Mouse (Mus musculus): ENCODE results near the gene Runx2. TPM values are rescaled to one million over a fixed set of nuclear protein-coding genes. Genes with fewer than 3 reads are reported as not detected.

Runx2 gene
- polyA plus RNA-seq (2012; rRNA removed): 5.2 and 9.8 TPM in 2 replicates

DNA sequence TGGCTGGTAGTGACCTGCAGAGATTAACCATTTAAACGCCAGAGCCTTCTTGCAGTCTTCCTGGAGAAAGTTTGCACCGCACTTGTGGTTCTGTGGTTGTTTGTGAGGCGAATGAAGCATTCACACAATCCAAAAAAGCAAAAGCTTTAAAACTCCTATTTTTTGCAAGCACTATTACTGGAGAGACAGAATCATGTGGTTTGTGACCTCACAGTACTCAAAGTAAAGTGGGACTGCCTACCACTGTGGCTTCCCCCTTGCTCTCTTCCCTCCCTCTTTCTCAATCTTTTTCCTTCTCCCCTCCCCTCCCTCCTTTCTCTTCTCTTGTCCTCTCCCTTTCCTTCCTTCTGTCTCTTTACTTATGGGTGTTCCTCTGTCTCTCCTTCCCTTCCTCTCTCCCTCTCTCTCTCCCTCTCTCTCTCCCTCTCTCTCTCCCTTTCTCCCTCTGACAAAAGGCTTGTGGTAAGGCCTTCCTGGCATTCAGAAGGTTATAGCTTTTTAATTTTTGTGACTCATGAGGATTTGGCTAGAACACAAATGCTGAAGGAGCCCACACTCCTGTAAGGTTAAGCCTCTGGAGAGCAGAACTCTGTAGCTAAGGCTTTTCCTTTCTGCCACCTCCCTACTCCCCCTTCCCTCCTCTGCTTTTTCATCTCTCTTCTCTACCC lies at the start of gene Runx2:
Gene Runx2 (minus strand): TSS at position 290 of the 668 bp plus-strand sequence.
- Histone ChIP-seq H3K4me1 (ENCODE audit: control insufficient read depth, insufficient read depth, insufficient read length, low read length) (no peaks in the 10 kb centered on the region), H3K36me3 (ENCODE audit: control insufficient read depth, insufficient read depth, low read length) (no peaks in the 10 kb centered on the region), H3K27ac (ENCODE audit: insufficient read depth, low read depth, low read length) (no peak within 1 kb of the TSS), H3K4me3 (ENCODE audit: low read depth, low read length) (no peak within 1 kb of the TSS), H3K27me3 (ENCODE audit: control insufficient read depth, insufficient read depth, low read length) (no peaks in the 10 kb centered on the region)
- no peak for TF ChIP-seq POLR2A (IDR thresholded peaks at IDR 0.05; ENCODE audit: low read depth, low read length)
- 75% methylated on average over 3 of the region's 3 CpGs for WGBS

DNA sequence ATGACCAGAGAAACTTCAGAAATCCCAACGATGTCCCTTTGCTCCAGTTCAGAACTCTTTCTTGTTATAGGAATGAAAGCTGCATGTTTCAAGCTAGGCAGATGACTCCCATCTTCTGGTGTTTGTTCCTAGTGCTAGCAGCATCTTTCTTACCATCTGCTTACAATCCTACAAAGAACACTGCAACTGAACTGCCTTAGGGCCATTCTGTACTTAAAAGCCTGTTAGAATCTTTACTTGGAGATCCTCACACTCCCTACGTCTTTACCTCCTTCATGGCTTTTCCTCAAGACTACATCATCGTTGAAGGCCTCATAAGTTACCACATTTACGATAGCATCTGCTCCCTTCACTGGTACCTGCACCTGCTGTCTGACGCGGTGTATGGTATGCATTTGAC lies 48.6 kb upstream of the Runx2 start:
- H3K4me3 ChIP-seq (ENCODE audit: low read depth, low read length): no peak overlapping the region
- no peak overlapping the region for H3K27ac ChIP-seq (ENCODE audit: insufficient read depth, low read depth, low read length)
- WGBS: 93% methylated on average over 6 of the region's 6 CpGs
- no peaks in the 10 kb centered on the region for H3K4me1 ChIP-seq (ENCODE audit: control insufficient read depth, insufficient read depth, insufficient read length, low read length)
- no peaks in the 10 kb centered on the region for H3K36me3 ChIP-seq (ENCODE audit: control insufficient read depth, insufficient read depth, low read length)
- no peaks in the 10 kb centered on the region for H3K27me3 ChIP-seq (ENCODE audit: control insufficient read depth, insufficient read depth, low read length)
- TF ChIP-seq CTCF (IDR thresholded peaks at IDR 0.05; ENCODE audit: extremely low read depth, insufficient read length, insufficient replicate concordance, low read depth, low read length): no peak
- no peak for TF ChIP-seq POLR2A (IDR thresholded peaks at IDR 0.05; ENCODE audit: low read depth, low read length)

DNA sequence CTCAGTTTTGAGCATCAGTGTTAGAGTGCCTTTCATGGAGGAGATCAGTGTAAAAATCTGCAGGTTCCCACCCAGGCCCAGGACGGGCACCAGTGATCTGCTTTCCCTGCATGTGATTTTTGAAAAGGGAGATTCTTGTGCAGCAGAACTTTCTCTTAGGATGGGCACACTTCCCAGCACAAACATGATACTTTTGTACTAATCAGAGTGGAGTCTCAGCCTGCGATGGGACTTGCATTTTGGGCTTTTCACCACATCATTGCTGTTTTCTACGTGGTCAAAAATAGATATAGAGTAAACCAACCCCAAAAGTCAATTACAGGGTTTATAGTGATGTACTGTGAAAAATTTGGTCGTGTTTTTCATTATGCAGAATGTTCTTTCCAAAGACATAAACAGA lies 27.6 kb upstream of the Runx2 start:
- no peak overlapping the region for H3K4me3 ChIP-seq (ENCODE audit: low read depth, low read length)
- H3K27me3 ChIP-seq (ENCODE audit: control insufficient read depth, insufficient read depth, low read length): no peaks in the 10 kb centered on the region
- TF ChIP-seq CTCF (IDR thresholded peaks at IDR 0.05; ENCODE audit: extremely low read depth, insufficient read length, insufficient replicate concordance, low read depth, low read length) (no peak), POLR2A (IDR thresholded peaks at IDR 0.05; ENCODE audit: low read depth, low read length) (no peak)
- H3K36me3 ChIP-seq (ENCODE audit: control insufficient read depth, insufficient read depth, low read length): no peaks in the 10 kb centered on the region
- no peak overlapping the region for H3K27ac ChIP-seq (ENCODE audit: insufficient read depth, low read depth, low read length)
- 77% methylated on average over 4 of the region's 4 CpGs for WGBS
- no peaks in the 10 kb centered on the region for H3K4me1 ChIP-seq (ENCODE audit: control insufficient read depth, insufficient read depth, insufficient read length, low read length)

DNA sequence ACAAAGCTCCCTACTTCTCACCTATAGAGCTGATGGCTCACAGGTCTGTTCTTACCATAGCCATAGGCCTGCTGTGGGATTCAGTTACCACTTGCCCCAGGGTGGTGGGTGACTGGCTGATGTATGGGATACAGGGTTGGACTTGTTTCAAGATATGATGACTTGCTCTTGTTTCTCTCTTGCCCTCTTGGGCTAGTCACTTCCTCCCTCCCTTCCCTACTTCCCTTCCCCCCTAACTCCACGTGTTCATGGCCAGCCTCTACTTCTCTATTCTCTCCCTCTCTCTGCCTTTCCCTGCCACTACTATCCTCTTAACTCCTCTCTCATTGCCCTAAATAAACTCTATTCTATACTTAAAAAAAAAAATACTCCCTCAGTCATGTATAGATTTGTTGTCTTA lies 16.6 kb upstream of the Runx2 start:
- Histone ChIP-seq H3K4me3 (ENCODE audit: low read depth, low read length) (no peak overlapping the region), H3K36me3 (ENCODE audit: control insufficient read depth, insufficient read depth, low read length) (no peaks in the 10 kb centered on the region), H3K27me3 (ENCODE audit: control insufficient read depth, insufficient read depth, low read length) (no peaks in the 10 kb centered on the region), H3K27ac (ENCODE audit: insufficient read depth, low read depth, low read length) (no peak overlapping the region), H3K4me1 (ENCODE audit: control insufficient read depth, insufficient read depth, insufficient read length, low read length) (no peaks in the 10 kb centered on the region)
- TF ChIP-seq CTCF (IDR thresholded peaks at IDR 0.05; ENCODE audit: extremely low read depth, insufficient read length, insufficient replicate concordance, low read depth, low read length): no peak
- TF ChIP-seq POLR2A (IDR thresholded peaks at IDR 0.05; ENCODE audit: low read depth, low read length): no peak
- WGBS: 86% methylated on average over 1 of the region's 1 CpGs

DNA sequence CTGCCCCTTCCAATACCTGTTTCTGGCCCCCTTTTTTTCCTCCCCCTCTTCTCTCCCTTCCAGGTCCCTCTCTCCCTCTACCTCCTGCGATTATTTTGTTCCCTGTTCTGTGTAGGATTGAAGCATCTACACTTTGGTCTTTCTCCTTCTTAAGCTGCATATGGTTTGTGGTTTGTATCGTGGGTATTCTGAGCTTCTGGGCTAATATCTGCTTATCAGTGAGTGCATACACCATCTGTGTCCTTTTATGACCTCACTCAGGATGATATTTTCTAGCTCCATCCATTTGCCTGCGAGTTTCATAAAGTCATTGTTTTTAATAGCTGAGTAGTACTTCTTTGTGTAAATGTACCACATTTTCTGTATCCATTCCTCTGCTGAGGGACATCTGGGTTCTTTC lies 15.0 kb upstream of the Runx2 start:
- H3K27ac ChIP-seq (ENCODE audit: insufficient read depth, low read depth, low read length): no peak overlapping the region
- TF ChIP-seq POLR2A (IDR thresholded peaks at IDR 0.05; ENCODE audit: low read depth, low read length) (no peak), CTCF (IDR thresholded peaks at IDR 0.05; ENCODE audit: extremely low read depth, insufficient read length, insufficient replicate concordance, low read depth, low read length) (no peak)
- H3K36me3 ChIP-seq (ENCODE audit: control insufficient read depth, insufficient read depth, low read length): no peaks in the 10 kb centered on the region
- H3K27me3 ChIP-seq (ENCODE audit: control insufficient read depth, insufficient read depth, low read length): no peaks in the 10 kb centered on the region
- WGBS: 78% methylated on average over 3 of the region's 3 CpGs
- H3K4me3 ChIP-seq (ENCODE audit: low read depth, low read length): no peak overlapping the region
- no peaks in the 10 kb centered on the region for H3K4me1 ChIP-seq (ENCODE audit: control insufficient read depth, insufficient read depth, insufficient read length, low read length)

DNA sequence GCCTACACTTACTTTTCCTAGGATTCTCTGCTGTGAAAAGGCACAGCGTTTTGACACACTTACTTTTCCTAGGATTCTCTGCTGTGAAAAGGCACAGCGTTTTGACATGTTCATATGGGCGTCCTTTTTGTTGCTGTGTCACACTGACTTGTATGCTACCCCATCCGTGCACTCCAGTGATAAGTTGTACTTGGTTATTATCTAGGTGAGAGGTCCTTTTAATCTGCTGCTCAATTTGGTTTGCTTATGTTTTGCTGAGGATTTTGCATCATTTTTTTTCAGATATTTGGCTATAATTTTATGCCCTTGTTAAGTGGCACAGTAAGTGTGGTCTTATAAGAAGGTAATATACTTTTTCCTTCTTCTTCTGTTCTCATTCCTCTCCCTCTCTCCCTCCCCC lies 13.4 kb upstream of the Runx2 start:
- WGBS: 89% methylated on average over 4 of the region's 4 CpGs
- H3K4me3 ChIP-seq (ENCODE audit: low read depth, low read length): no peak overlapping the region
- H3K36me3 ChIP-seq (ENCODE audit: control insufficient read depth, insufficient read depth, low read length): no peaks in the 10 kb centered on the region
- H3K4me1 ChIP-seq (ENCODE audit: control insufficient read depth, insufficient read depth, insufficient read length, low read length): no peaks in the 10 kb centered on the region
- no peaks in the 10 kb centered on the region for H3K27me3 ChIP-seq (ENCODE audit: control insufficient read depth, insufficient read depth, low read length)
- H3K27ac ChIP-seq (ENCODE audit: insufficient read depth, low read depth, low read length): no peak overlapping the region
- TF ChIP-seq POLR2A (IDR thresholded peaks at IDR 0.05; ENCODE audit: low read depth, low read length) (no peak), CTCF (IDR thresholded peaks at IDR 0.05; ENCODE audit: extremely low read depth, insufficient read length, insufficient replicate concordance, low read depth, low read length) (no peak)

DNA sequence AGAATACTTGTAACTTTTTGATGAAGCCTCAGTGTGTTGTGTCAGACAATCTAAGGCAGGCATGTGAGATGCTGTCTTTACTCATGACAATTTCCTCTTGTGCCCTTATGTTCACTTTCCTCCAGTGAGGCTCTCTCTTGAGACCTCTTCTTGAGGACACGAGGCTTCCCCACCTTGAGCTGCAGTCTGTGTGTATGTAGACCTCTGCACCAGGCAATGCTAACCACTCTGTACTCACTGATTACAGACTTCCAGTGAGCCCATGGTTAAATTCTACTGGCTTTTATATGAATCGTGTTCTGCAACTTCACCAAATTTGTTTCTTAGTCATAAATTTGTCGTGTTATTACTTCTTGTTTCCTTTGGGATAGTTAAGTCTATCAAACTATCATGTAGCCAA lies 12.5 kb upstream of the Runx2 start:
- TF ChIP-seq CTCF (IDR thresholded peaks at IDR 0.05; ENCODE audit: extremely low read depth, insufficient read length, insufficient replicate concordance, low read depth, low read length): no peak
- no peak for TF ChIP-seq POLR2A (IDR thresholded peaks at IDR 0.05; ENCODE audit: low read depth, low read length)
- Histone ChIP-seq H3K4me3 (ENCODE audit: low read depth, low read length) (no peak overlapping the region), H3K4me1 (ENCODE audit: control insufficient read depth, insufficient read depth, insufficient read length, low read length) (no peaks in the 10 kb centered on the region), H3K36me3 (ENCODE audit: control insufficient read depth, insufficient read depth, low read length) (no peaks in the 10 kb centered on the region), H3K27ac (ENCODE audit: insufficient read depth, low read depth, low read length) (no peak overlapping the region), H3K27me3 (ENCODE audit: control insufficient read depth, insufficient read depth, low read length) (no peaks in the 10 kb centered on the region)
- WGBS: 78% methylated on average over 3 of the region's 3 CpGs
